Mouse (Mus musculus) frontal cortex, postnatal 10 days (tissue): Measurements from ENCODE around the gene Inca1.

Experiments
- DNase-seq, 2 experiments: peaks; one replicate each; pipeline ENCODE4 v3.0.0; 2022; ENCODE audit warnings: low spot score in 2 of 2, mixed read lengths in 1 of 2

Gene Inca1

DNA sequence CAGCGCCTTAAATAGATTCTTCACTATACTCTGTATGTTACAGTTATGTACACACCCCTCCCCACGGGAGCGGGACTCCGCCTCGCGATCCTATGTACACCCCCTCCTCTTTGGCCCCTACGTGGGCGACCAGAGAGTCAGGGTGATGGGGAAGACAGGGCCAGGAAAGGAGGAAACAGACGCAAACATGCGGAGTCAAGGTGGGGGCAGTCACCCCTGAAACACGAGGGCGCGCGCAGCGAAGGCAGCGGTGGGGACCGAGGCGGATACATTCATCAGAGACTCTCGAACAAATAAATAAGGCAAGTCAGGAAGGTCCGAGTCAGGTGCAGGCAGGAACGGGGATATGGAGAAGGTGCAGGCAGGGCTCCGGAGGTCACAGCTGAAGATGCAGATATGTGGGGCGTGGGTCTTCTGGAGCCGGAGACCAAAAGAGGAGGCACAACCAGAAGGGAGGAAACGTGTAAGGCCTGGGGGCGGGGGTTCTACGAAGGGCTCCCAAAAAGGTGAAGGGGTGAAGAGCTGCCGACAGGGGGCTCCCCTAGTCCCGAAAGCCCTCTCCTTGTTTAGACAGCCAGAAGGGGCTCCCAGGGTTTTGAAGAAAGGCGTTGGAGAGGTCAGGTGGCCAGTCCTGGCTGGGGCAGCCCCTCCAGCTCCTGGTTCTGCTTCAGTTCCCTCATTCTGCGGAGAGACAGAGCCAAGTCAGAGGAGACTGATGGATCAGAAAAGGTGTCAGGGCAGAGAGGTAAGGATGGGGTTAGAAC lies 30.2 kb downstream of the Inca1 start:
- peak; percentile 76 to 77 for DNase-seq

DNA sequence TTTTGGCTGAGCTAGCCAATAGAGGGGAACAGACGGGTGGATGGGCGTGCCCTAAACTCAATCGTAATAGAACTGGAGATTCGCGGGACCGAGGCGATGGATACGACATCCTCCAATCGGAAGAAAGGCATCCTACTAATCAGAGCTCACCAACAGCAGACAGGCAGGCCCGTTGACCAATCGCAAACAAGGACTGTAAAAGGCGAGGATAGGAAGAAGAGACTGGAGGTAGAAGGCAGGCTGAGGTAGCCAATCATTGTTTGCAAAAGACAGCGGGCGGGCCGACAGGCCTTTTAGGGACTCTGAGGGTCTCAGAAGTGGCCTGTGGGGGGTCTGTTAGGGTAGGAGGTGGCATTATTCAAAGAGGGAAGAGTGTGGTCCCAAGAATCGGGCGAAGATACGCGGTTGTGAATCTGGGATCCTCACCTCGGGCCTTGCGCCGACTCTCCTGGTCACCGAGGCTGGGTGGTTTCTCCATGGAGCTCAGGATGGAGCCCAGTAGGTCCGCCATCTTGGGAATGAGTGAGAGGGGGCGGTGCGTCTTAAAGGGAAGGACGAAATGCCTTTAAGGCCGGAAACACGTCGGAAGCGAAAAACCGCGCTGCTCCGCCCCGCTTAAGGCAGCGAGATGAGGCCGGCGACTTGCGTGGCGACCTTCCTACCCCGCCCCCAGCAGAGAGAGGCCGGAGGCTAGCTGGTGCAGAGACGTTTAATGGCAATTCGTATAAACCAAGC lies 31.0 kb downstream of the Inca1 start, which contains the start of gene Spag7:
Gene Spag7 (minus strand): TSS at position 646 of the 735 bp plus-strand sequence.
- DNase-seq, result peak; percentile 96 to 100

DNA sequence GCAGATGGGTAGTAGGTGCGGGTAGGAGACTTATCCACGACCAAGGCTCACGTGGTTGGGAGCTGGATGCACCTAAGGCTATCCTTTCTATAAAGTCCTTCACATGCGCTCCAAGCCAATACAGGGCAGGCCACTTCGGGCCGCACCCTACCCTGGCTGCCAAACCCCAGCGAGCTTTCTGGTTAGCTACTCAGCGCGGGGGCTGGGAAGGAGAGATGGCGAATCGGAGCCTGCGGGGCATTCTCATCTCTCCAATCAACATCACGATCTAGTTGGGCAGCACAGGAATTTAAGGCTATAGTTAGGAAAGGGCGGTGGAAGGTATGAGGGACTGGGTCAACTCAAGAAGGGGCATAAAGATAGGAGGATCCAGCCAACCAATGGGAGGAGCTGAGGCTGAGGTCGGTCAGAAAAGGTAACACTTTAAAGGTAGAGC lies 31.6 kb downstream of the Inca1 start:
- peak in 1 of 2 experiments; percentile 80 for DNase-seq

DNA sequence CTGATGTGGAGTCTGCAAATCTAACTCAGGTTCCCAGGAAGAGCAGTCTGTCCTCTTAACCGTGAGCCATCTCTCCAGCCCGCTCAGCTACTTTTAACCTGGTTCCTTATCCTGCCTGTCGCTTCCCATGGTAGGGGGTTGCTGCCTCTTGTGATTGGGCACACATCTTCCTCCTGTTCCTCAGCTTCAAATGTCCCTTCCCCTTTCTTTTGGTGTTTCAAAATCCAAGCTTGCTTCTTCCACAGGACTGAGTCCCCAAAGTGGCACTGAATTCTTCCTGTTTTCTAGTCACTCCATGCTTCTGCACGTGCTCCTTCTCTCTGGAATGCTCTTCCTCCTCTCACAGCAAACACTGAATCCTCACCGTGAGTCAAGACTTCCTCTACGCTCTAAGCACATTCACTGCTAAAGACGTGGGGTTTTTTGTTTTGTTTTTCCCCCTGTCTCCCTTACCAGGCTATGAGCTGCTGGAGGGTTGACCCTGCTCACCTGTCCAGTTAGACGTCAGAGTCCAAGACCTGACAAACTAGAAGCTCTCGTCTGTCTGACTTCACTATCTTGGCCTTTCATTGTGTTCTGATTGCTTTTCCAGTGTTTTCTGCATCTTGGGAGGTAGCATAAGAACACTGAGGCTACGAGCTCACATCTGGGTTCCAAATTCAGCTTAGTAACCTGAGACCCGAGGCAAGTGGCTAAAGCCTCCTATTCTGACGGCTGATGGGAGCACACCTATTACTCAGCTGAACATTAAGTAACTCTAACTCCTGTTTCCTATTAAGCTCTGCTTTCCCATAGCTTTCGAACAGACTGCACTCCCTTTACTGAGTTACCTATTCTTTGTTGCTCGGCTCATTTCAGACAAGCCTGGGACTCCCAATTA lies 32.4 kb downstream of the Inca1 start:
- no peak for DNase-seq

DNA sequence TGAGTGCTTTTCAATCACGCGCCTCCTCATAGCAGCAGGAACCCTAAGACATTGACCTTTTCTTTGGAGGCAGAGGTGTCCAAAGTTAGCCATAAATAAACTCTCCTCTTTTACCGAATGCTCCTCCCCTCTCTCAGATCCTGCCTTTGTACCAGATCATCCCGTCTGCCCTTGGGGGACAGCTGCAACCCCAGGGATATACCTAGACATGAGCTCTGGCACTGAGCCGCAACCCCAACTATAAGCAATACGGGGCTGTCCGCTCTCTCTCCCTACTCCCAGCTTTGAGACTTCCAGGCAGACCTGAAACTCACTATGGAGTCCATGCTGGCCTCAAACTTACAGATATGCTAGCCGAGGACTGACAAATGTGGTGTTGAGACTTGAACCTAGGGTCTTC lies 33.3 kb downstream of the Inca1 start:
- no peak for DNase-seq

DNA sequence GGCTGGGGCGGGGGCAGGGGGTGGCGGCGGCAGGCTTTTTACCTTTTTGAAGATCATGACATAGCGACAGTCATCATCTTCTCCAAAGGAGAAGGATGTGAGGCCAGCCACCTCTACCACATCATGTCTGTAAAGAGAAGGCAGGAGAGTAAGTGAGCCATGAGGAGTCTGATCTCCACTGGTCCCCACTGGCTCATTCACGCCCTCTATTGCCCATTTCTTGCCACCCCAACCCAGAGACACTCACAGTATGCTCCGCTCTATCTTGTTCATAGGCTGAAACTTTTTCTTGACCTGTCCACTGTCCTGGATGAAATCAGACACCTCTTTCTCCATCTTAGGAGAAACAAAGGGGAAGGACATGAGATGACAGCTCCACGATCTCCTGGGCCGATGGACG lies 35.2 kb downstream of the Inca1 start:
- no peak for DNase-seq

DNA sequence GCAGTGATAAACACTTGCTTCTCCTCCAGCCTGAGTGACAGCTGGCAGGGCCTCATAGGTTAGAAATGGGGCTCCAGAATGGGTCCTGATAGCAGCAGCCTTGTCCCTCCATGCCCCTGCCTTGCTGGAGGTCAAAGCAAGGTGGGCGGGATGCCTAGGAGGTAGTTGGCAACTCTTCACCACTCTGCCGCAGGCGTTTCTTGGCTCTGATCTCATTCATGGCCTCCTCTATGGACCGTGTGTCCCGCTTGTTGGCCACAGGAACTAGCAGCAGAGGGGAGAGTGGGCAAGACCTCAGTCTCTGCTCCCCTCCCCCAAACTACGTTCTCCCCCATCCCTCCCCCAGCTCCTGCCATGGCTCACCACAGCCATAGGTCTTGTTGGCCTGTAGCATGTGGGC lies 36.0 kb downstream of the Inca1 start:
- no peak for DNase-seq

DNA sequence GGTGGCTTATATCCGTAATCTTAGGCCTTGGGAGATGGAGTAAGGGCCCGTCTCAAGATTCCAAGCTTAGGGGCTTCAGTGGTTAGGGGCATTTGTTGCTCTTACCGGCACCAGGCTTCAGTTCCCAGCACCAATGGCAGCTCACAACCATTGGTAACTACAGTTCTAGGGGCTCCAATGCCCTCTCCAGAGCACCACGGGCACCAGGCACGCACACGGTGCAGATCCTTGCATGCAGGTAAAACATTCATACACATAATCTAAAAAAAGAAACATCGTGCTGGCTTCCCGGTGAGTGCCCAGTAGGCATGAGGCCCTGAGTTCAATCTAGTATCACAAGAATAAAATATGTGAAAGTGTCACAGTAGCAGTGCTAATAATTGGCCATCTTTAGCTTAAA lies 36.9 kb downstream of the Inca1 start:
- no peak for DNase-seq

DNA sequence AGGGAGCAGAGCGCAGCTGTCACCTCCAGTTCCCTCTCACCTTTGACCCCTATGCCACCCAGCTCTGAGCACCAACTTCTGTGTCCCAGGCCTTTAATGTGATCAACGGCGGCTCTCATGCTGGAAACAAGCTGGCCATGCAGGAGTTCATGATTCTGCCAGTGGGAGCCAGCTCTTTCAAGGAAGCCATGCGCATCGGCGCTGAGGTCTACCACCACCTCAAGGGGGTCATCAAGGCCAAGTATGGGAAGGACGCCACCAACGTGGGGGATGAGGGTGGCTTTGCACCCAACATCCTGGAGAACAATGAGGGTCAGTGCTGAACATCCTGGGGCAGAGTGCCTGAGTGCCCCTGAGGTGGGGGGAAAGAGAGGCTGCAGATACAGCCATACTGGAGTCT lies 39.4 kb downstream of the Inca1 start:
- DNase-seq, result no peak

DNA sequence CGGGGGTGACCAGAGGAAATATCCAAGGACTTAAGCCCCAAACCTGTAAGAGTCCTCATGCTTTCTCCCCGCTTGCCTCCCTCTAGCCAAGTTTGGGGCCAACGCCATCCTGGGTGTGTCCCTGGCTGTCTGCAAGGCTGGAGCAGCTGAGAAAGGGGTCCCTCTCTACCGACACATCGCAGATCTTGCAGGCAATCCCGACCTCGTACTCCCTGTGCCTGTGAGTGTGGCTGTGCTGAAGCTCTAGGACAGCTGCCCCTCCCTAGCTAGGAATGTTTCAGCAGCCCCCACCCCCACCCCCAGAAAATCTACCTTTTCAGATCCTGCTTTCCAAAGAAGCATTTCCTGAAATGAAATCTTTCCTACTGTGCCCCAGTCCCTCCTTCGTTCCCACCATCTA lies 41.0 kb downstream of the Inca1 start:
- DNase-seq, result no peak

DNA sequence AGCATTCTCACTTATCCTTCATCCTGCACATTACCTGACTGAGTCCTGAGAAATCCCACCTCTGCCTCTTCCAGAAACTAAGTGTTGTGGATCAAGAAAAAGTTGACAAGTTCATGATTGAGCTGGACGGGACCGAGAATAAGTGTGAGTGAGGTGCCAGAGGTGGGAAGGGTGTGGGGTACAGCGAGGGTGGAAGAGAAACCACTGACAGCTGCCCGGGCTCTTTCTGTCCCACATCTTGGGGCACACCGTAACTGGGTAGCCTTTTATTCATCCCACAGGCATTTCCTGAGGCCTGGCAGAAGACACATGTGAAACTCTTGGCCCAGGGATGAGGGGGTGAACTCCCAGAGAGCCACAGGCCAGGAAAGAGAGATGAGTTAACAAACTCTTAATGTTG lies 41.4 kb downstream of the Inca1 start:
- no peak for DNase-seq

DNA sequence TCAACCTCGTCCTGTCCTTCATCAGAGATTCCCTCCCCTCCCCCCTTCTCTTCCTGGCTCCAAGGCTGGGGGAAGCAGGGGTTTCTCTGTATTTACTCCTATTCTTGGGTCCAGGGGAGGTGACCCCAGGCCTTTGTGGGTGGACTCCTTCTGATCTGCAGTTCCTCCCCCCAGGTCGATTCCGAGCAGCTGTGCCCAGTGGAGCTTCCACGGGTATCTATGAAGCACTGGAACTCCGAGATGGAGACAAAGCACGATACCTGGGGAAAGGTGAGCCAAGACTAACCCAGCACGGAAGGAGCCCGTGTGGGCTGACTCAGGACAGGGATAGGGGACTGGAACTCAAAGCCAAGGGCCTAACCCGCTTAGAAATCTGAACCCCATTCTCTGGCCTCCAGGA lies 42.0 kb downstream of the Inca1 start:
- DNase-seq, result no peak

DNA sequence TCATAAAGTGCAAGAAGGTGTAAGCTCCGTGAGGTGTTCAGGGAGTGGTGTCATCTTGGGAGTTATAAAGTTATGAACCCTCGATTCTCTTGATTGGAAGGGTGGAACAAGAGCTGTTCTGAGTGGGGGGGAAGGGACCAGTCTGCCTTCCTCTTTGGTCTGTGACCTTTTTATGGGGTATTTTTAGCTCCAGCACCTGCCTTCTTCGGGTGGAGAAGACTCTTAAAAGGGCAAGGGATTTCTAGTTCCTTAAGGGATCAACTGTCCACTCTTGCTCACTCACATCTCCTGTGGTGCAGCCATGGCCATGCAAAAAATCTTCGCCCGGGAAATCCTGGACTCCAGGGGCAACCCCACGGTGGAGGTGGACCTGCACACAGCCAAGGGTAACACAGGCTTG lies 42.4 kb downstream of the Inca1 start:
- DNase-seq, result no peak

DNA sequence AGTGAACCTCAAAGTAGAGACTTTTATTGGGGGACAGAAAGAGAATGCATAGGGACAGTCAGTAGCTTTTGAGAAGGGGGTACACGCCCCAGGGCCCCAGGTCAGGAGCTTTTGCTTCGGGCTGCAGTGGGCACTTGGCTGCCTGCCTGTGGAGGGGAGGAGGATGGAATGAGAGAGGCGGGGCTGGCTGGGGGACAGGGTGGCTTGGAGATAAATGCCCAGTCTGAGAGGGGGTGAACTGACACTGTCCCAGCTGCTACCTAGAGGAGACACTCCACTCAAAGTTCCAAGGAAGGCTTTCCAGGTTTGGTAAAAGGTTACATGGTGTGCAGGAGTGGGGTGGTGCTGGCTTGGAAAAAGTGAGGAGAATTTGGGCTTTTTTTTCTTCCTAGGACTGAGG lies 43.0 kb downstream of the Inca1 start, which contains the start of gene Eno3:
Gene Eno3 (plus strand): TSS at position 239 of the 400 bp plus-strand sequence.
- no peak for DNase-seq

DNA sequence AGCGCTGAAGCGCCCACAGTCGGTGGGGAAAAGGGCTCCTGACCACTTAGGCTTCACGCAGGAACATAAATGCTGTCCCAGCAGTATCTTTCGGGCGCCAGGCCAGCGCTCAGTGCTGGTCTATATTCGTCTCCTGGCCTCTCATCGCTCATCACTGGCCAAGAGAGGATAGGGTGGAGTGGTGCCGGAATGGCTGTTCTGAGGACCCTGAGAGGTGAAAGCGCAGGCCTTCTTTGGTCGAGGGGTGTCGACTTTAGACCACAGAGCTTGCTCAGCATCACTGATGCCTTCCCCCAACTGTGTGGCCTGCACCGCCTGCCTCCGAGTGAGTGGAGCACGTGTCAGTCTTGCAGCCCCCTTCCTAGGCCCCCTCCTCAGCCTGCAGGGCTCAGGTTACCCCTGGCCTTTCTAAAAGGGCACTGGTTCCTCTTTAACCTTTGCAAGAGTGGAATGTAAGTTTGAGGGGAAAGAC lies 43.5 kb downstream of the Inca1 start:
- DNase-seq, result no peak

DNA sequence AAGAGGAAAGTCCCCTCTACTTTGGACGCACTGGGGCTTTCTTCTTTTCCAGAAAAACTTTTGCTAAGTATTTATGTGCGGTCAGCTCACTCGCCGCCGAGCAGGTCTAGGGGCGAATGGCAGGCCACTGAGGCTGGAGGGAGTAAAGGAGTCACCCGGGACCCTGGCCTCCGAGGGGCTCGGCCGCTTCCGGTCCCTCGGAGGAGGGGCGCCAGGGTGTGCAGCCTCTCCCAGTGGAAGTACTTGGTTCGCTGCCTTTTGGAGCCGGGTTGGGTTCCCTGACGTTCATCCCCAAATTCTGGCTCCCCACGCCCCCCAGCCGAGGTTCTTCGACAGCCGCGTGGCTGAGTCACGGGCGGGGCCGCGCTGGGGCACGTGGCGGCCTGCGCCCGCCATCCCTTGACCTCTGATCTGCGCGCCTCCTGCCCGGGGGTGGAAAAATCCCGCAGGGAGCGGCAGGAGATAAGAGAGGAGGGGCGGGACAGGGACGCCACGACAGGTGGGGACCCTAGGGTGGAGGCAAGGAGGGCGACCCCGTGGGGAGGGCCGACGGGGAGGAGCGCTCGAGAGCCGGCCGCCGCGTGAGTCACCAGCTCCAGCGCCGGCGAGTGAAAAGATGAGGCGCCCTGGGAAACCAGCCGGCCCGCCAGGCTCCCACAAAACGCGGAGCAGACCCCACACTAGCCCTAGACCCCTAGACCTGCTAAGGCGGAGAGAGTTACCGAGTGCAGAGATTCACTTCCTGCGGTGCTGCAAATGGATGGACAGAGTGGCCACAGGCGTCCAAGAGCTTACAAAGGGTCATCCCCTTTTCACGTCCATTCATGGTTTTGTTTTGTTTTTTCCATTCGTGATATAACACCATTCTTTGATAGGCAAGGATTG lies 44.1 kb downstream of the Inca1 start:
- DNase-seq, result no peak

DNA sequence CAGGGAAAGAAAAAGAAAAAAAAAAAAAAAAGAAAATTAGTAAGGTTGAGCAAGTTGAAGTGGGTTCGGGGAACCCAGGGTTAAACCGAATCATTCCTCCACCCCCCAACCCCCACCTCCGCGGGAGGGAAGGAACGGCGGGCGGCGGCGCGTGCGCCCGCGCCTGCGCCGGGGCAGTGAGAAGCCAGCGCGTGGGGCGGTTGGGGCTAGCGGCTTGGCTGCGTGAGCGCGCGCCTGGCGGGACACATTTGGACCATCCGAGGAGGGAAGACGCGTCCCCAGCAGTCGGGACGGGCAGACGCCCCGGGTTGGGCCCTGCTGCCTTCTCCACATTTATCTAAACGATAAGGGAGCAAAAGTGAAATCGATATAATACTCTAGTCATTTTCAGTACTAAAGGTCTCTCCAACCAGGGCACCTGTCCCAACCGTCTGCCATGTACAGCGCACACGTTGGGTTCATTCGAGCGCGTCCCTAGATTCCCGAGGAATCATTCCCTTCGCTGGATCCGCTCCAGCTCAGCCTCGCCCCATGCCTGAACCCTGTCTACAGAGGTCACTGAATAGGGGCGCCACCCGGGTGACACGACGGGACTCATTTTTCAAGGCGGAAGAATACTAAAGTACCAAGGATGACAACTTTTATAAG lies 44.9 kb downstream of the Inca1 start:
- DNase-seq, result peak in 1 of 2 experiments; percentile 72

DNA sequence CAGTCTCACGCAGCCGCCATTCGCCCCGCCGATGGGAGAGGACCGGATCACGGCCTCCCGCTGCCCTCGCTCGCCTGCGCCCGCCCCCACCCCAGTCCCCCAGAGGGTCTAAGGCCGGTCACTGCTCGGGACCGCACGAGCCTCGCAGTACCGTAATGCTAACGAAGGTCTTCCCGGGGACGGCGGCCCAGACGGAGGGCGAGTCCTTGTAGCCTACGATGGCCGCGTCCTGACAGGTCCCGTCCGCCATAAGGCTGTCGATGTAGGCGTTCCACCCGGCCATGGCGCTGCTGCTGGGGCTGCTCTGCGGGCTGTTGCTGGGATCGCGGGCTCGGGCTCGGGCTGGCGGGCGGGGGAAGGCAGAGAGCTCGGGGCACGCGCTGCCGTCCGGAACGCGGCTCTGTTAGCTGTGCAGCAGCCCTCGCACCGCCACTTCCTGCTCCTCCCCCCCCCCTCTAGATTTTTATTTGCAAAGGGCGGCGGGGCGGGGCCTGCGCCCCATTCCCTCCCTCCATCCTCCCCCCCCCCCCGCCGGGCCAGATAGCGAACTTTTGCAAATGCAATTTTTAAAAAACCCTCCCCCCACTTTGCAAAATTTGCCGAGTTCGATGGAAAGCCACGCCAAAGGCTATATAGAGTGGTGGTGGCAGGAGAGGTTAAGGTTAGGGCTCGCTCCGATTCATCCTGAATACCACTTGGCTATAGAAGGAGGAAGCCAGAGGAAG lies 45.6 kb downstream of the Inca1 start, which contains the start of gene Pfn1:
Gene Pfn1 (minus strand): TSS at position 447 of the 725 bp plus-strand sequence.
- peak; percentile 58 to 70 for DNase-seq

DNA sequence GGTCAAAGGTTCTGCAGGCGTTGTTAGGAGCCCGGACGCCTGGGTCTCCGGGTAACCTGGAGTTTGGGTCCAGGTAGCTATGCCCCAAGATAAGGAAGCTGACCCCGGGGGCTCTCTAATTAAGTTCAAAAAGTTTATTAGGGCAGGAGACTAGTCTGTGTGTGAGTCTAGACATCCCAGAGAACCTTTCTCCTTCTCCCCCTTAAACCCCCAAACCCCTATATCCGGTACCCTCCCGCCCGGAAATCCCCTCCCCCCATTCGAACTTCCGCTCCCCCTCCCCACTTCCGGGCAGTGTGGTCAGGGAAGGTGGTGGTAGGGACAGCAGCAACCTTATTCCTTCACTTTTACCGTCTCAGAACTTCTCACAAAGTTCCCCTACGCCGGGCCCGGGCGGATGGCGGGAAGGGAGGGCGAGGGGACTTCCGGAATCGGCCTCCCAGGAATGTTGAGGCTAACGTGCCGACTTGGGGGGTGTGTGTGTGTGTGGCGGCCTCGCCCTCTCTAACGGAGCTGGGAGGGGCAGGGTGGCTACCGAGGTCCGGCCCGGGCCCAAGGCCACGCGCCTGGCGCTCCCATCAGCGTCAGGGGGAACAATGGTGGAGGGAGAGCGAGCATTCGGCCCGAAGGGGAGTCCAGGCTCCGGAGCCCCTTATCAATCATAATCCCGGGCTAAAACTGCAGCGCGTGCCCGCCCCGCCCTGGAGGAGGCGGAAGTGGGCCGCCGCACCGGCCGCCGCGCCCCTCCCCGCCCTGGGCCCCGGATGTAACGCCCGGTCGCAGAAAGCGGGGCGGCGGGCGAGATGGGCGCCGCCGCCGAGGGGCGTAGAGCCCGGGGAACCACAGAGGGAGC lies 46.4 kb downstream of the Inca1 start:
- peak in 1 of 2 experiments; percentile 55 for DNase-seq
